Mouse (Mus musculus) cerebellum, postnatal 14 days (tissue): ENCODE measurements at regions not wholly inside any gene's neighbourhood (a gene's known extent, or its start where the extent isn't known, plus 50 kb on each side); places are given as distances from the start of the nearest gene placed in this dataset.

Source experiments
- DNase-seq, 2 experiments: peaks; one replicate each; pipeline ENCODE4 v3.0.0; 2021; ENCODE audit warnings: mixed read lengths in 2 of 2

DNA sequence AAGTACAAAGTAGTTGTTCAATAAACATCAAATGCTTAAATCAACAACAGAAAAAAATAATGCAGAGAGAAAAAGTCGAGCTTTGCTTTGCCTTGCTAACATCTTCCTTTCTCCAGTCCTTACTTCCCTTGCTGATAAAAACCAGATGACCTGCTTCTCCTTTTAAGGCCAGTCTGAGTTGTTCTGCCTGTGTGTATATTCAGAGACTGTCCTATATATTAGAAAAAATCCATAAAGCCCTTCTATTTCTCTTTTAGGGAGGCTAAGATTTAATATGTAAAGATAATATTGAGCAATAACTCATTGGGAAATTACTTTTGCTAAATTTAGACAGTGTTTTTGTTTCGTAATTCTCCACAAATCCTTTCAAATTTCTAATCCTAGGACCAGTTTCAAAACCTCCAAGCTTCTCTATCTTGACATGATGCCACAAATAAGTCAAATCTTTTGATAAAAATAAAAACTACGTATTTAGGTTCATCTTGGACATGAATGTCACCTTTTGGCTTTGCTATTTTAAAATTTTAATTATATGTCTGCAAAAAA lies 361.0 kb upstream of the Kif18a start:
- DNase-seq, result no peak

DNA sequence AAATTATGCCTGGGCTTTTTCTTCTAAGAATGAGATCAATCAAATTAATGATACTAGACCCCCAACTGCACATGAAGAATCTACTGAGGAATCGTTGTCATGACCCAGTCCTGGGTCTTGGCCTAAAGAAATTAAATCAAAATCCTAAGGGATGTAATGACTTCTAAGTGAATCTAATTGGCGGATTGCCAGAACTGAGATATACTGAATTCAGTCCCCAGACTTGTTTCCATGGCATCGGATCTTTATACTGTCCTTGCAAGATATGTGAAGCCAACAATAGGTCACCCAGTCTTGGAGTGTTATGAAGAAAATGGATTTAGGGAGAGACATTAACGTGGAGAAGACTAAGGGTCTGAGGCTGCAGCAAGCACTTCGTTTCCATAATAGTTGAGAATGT lies 360.4 kb upstream of the Kif18a start:
- no peak for DNase-seq

DNA sequence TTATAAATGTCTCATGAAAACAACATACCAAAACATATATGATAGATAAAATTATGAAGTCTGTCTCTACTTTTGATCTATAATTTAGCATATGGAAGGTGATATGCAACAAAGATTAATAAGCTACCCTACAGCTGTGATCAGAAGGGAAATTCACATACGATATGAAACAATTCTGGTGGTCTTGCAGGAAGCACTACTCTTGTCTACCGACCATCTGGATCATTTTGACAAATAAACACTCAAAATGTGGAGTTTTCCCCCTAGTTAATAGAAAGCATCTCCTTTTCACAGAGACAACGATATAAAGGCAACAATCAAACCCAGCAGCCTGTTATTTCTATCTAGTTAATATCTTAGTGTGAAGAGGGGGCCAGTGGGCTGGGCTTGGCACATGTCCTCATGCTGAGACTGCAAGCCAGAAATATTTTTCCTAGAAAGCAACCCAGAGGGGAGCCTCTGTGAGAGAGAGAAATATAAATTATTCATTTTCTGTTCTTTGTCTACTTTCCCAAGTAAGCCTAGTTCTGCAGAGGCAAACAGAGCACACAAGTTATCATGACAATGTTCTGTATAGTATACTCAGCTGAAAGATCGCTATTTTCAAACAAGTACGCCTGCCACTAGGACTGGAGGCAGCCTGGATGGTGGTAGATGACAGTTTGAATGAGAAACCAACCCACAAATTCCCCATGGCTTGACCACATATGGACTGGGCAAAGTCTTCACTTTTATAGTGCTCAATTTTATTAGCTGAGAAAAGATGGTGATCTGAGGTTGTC lies 344.4 kb upstream of the Kif18a start:
- DNase-seq, result peak in 1 of 2 experiments; percentile 6

DNA sequence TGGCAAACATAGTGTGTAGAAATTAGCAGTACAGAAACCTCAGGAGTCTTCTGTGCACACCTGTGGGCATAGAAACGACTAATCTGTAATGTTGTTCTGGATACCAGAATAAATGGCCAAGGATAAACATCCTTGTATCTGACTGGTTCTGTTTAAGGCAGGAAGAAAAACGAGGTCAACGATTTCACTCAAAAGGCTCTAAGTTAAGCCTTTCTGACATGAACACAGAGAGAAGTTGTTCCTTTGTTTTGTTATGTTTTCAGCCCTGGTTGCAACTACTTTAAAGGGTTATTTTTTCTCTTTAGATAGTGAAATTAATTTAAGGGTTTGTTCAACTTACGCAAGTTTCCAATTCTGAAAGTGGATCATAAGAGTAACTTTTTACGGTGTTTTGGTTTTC lies 299.6 kb upstream of the Kif18a start:
- DNase-seq, result no peak

DNA sequence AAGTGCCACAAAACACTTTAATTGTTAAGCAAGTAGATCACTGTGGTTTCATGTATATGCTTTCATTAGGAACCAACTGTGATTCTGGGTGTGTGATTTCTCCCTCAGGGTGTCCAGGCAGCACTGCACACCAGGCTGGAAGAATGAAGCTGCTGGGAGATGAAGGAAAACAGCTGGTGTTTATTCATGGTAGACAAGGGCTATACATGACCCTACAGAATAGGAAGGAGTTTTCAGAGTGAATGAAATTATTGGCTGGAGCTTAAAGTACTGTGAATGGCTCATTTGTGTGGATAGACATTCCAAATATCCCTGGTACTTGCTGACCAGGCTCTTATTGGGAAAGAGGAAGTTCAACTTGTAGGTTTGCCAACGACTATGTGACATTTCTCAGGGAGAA lies 264.3 kb upstream of the Kif18a start:
- no peak for DNase-seq

DNA sequence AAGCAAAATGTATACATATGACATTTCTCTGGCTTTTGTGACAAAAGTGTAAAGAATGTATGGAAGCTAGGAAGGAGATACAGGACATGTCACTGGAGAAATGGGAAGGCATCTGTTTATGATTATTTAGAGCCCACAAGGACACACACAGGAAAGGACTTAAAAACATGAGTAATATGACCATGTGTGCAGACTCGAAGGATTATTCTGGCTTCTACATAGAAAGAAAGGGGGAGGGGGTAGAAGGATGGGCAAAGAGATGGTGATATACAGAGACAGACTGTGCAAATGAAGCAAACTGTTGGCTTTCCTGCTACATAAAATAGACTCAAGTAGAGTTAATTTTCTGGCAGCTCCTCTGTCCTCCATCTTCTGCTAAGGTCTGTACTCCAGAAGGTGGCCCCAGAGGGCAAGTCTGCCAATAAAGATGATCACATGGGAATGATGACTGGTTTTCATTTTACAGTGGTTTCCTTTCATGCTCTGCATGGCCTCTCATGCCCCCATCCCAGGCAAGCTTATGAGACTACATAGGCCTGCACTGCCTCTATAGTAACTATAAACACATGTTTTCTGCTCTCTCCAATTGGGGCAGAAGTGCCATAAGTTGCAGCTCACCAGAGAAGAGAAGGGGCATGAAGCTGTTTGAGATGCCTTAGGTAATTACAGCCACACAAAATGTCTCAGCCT lies 263.4 kb upstream of the Kif18a start:
- no peak for DNase-seq

DNA sequence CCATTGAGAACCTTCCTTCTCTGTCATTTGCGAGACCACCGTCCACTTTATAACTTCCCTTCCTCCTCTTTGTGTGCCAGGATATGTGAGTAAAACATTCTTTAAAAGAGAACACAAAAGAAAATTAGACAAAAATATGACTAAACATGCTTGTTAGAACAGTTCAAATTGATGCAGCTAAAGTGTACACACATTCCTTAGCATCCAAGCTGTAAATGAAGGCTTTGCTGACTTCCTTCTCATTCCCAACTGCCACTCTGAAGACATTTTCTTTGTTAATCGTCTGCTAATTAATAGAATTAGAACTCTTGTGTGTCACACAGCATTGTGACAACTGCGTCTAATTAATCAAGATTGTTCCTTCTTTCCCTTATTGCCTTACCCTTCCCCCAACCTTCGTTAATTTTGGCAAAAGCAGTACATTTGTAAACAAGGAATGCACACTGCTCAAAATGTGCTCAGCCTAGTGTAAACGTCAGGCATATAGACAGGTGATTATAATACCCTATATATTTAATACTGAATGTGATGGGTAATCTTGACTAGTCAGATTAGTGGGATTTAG lies 242.3 kb upstream of the Kif18a start:
- DNase-seq, result no peak
